Mouse (Mus musculus): Measurements from ENCODE around the gene 4933402D24Rik. TPM values are rescaled to one million over a fixed set of nuclear protein-coding genes. Genes with fewer than 3 reads are reported as not detected.
A peak's percentile ranks its signal among the peaks of the same experiment; 100 is the strongest.

4933402D24Rik gene
- polyA plus RNA-seq (2016; fragmentation: Nextera tagmentation; extraction: Ambion mirVana): 0.23 and 0.26 TPM in 2 replicates

- Histone ChIP-seq H3K4me2 (replicated peaks) (no peak within 1 kb of the TSS), H3K27ac (no peak within 1 kb of the TSS), H3K36me3 (no peaks in the 10 kb centered on the region), H3K9ac (no peak within 1 kb of the TSS), H3K4me3 (no peak within 1 kb of the TSS), H3K9me3 (replicated peaks) (no peaks in the 10 kb centered on the region), H3K4me1 (peaks cover 18% of the 10 kb centered on the region), H3K27me3 (no peaks in the 10 kb centered on the region)
- no peak for ATAC-seq (ENCODE audit: low FRiP score)
- 68% methylated on average over 5 of the region's 5 CpGs for WGBS
Measured at GRCm38 (mm10) chr1:63769167-63769566, at the start of gene 4933402D24Rik. Gene 4933402D24Rik (minus strand): TSS chr1:63769267.

- Histone ChIP-seq H3K4me2 (replicated peaks) (no peak overlapping the region), H3K27me3 (no peaks in the 10 kb centered on the region), H3K4me3 (no peak overlapping the region), H3K9ac (no peak overlapping the region), H3K36me3 (no peaks in the 10 kb centered on the region), H3K9me3 (replicated peaks) (no peaks in the 10 kb centered on the region), H3K4me1 (no peaks in the 10 kb centered on the region), H3K27ac (no peak overlapping the region)
- WGBS: 71% methylated on average over 3 of the region's 3 CpGs
- ATAC-seq (ENCODE audit: low FRiP score): no peak
Measured at GRCm38 (mm10) chr1:63808584-63808983, 39.5 kb upstream of the 4933402D24Rik start.

- ATAC-seq (ENCODE audit: low FRiP score): no peak
Measured at GRCm38 (mm10) chr1:63805095-63805494, 36.0 kb upstream of the 4933402D24Rik start.

GRCm38 (mm10) chr1:63794326-63794725 lies 25.3 kb upstream of the 4933402D24Rik start:
- no peak overlapping the region for H3K4me3 ChIP-seq
- no peaks in the 10 kb centered on the region for H3K4me1 ChIP-seq
- no peaks in the 10 kb centered on the region for H3K36me3 ChIP-seq
- no peak overlapping the region for H3K4me2 ChIP-seq (replicated peaks)
- no peaks in the 10 kb centered on the region for H3K27me3 ChIP-seq
- no peak for ATAC-seq (ENCODE audit: low FRiP score)
- no peak overlapping the region for H3K27ac ChIP-seq
- no peaks in the 10 kb centered on the region for H3K9me3 ChIP-seq (replicated peaks)
- H3K9ac ChIP-seq: no peak overlapping the region

More at GRCm38 (mm10) chr1:63805095-63805494, 36.0 kb upstream of the 4933402D24Rik start:
- Histone ChIP-seq H3K4me2 (replicated peaks) (no peak overlapping the region), H3K36me3 (no peaks in the 10 kb centered on the region), H3K4me1 (no peaks in the 10 kb centered on the region), H3K27me3 (no peaks in the 10 kb centered on the region), H3K9me3 (replicated peaks) (no peaks in the 10 kb centered on the region), H3K9ac (no peak overlapping the region), H3K27ac (no peak overlapping the region), H3K4me3 (no peak overlapping the region)

GRCm38 (mm10) chr1:63776902-63777630 lies 8.0 kb upstream of the 4933402D24Rik start:
- Histone ChIP-seq H3K36me3 (no peaks in the 10 kb centered on the region), H3K27me3 (no peaks in the 10 kb centered on the region), H3K4me1 (peaks cover 4% of the 10 kb centered on the region), H3K27ac (no peak overlapping the region), H3K4me3 (no peak overlapping the region), H3K9me3 (replicated peaks) (no peaks in the 10 kb centered on the region), H3K9ac (no peak overlapping the region), H3K4me2 (replicated peaks) (no peak overlapping the region)
- 58% methylated on average over 4 of the region's 4 CpGs for WGBS
- no peak for ATAC-seq (ENCODE audit: low FRiP score)

GRCm38 (mm10) chr1:63776396-63776795 lies 7.3 kb upstream of the 4933402D24Rik start:
- Histone ChIP-seq H3K4me2 (replicated peaks) (no peak overlapping the region), H3K9ac (no peak overlapping the region), H3K27ac (no peak overlapping the region), H3K27me3 (no peaks in the 10 kb centered on the region), H3K4me3 (no peak overlapping the region), H3K9me3 (replicated peaks) (no peaks in the 10 kb centered on the region), H3K36me3 (no peaks in the 10 kb centered on the region), H3K4me1 (peaks cover 4% of the 10 kb centered on the region)
- 72% methylated on average over 1 of the region's 1 CpGs for WGBS
- ATAC-seq (ENCODE audit: low FRiP score): no peak

GRCm38 (mm10) chr1:63770309-63770708 lies 1.2 kb upstream of the 4933402D24Rik start:
- WGBS: 73% methylated on average over 7 of the region's 7 CpGs
- no peaks in the 10 kb centered on the region for H3K9me3 ChIP-seq (replicated peaks)
- H3K4me1 ChIP-seq: peaks cover 12% of the 10 kb centered on the region
- no peaks in the 10 kb centered on the region for H3K36me3 ChIP-seq
- H3K4me3 ChIP-seq: no peak overlapping the region
- H3K4me2 ChIP-seq (replicated peaks): no peak overlapping the region
- H3K27ac ChIP-seq: no peak overlapping the region
- H3K9ac ChIP-seq: no peak overlapping the region
- H3K27me3 ChIP-seq: no peaks in the 10 kb centered on the region
- ATAC-seq (ENCODE audit: low FRiP score): no peak

- no peak for ATAC-seq (ENCODE audit: low FRiP score)
- no peak overlapping the region for H3K9ac ChIP-seq
- no peaks in the 10 kb centered on the region for H3K36me3 ChIP-seq
- H3K4me1 ChIP-seq: peaks cover 29% of the 10 kb centered on the region
- H3K9me3 ChIP-seq (replicated peaks): no peaks in the 10 kb centered on the region
- no peak overlapping the region for H3K4me2 ChIP-seq (replicated peaks)
- no peak overlapping the region for H3K4me3 ChIP-seq
- WGBS: 60% methylated on average over 8 of the region's 8 CpGs
- H3K27me3 ChIP-seq: no peaks in the 10 kb centered on the region
- H3K27ac ChIP-seq: no peak overlapping the region
Measured at GRCm38 (mm10) chr1:63768112-63768511, 955 bp downstream of the 4933402D24Rik start.

- Histone ChIP-seq H3K27ac (peak overlapping the region; percentile 79; the same call in 1 of the 2 replicates), H3K36me3 (no peaks in the 10 kb centered on the region), H3K27me3 (no peaks in the 10 kb centered on the region), H3K4me3 (no peak overlapping the region), H3K9me3 (replicated peaks) (no peaks in the 10 kb centered on the region), H3K4me1 (peaks cover 32% of the 10 kb centered on the region), H3K9ac (no peak overlapping the region), H3K4me2 (replicated peaks) (peak overlapping the region; percentile 11; the same call in 1 of the 2 replicates)
- no peak for ATAC-seq (ENCODE audit: low FRiP score)
- WGBS: 52% methylated on average over 7 of the region's 7 CpGs
Measured at GRCm38 (mm10) chr1:63764395-63764794, 4.7 kb downstream of the 4933402D24Rik start.

- H3K27me3 ChIP-seq: no peaks in the 10 kb centered on the region
- no peaks in the 10 kb centered on the region for H3K9me3 ChIP-seq (replicated peaks)
- peak overlapping the region; percentile 79 for H3K27ac ChIP-seq
- H3K36me3 ChIP-seq: no peaks in the 10 kb centered on the region
- H3K4me3 ChIP-seq: no peak overlapping the region
- ATAC-seq (ENCODE audit: low FRiP score): peak; percentile 70
- H3K4me1 ChIP-seq: peaks cover 32% of the 10 kb centered on the region
- no peak overlapping the region for H3K9ac ChIP-seq
- WGBS: 26% methylated on average over 7 of the region's 7 CpGs
- peak overlapping the region; percentile 11; the same call in 1 of the 2 replicates for H3K4me2 ChIP-seq (replicated peaks)
Measured at GRCm38 (mm10) chr1:63763881-63764386, 5.1 kb downstream of the 4933402D24Rik start.

- Histone ChIP-seq H3K36me3 (no peaks in the 10 kb centered on the region), H3K9me3 (replicated peaks) (no peaks in the 10 kb centered on the region), H3K4me1 (peaks cover 32% of the 10 kb centered on the region), H3K27me3 (no peaks in the 10 kb centered on the region), H3K9ac (no peak overlapping the region), H3K4me3 (no peak overlapping the region), H3K27ac (peak overlapping the region; percentile 79), H3K4me2 (replicated peaks) (no peak overlapping the region)
- peak; percentile 75 for ATAC-seq (ENCODE audit: low FRiP score)
- 5% methylated on average over 3 of the region's 3 CpGs for WGBS
Measured at GRCm38 (mm10) chr1:63763212-63763694, 5.8 kb downstream of the 4933402D24Rik start.

- peaks cover 17% of the 10 kb centered on the region for H3K36me3 ChIP-seq
- H3K4me2 ChIP-seq (replicated peaks): no peak overlapping the region
- WGBS: 58% methylated on average over 2 of the region's 2 CpGs
- no peaks in the 10 kb centered on the region for H3K27me3 ChIP-seq
- no peak for ATAC-seq (ENCODE audit: low FRiP score)
- H3K4me1 ChIP-seq: no peaks in the 10 kb centered on the region
- no peak overlapping the region for H3K27ac ChIP-seq
- no peak overlapping the region for H3K4me3 ChIP-seq
- H3K9ac ChIP-seq: no peak overlapping the region
- no peaks in the 10 kb centered on the region for H3K9me3 ChIP-seq (replicated peaks)
Measured at GRCm38 (mm10) chr1:63756005-63756404, 13.1 kb downstream of the 4933402D24Rik start.

Data from hindbrain, embryonic 12.5 days (tissue).